Mouse (Mus musculus) hindbrain, embryonic 14.5 days (tissue): Measurements from ENCODE around the gene Rhot2. TPM values are rescaled to one million over a fixed set of nuclear protein-coding genes. Genes with fewer than 3 reads are reported as not detected.
"Not testable (repeated sequence)": the region's sequence is repeated elsewhere in the genome, so short reads cannot be mapped to it uniquely, and the experiment has no call there.

Experiments
- ATAC-seq: fragments of 200-750 bp; cut with Nextera tagmentation; 2 replicates; pipeline ENCODE4 v1.8.0; 2017; ENCODE audit warnings: moderate number of reproducible peaks, mild to moderate bottlenecking, moderate TSS enrichment, moderate library complexity; ENCODE audit not compliant: low FRiP score
- DNase-seq: peaks from one replicate; pipeline ENCODE4 v3.0.0-alpha.2; 2015; ENCODE audit warnings: low spot score
- H3K27ac ChIP-seq: fragments of 300-500 bp; sonication (generic); 2 replicates; pipeline ENCODE4 v1.5.1; 2014; ENCODE audit warnings: mild to moderate bottlenecking, moderate library complexity
- H3K27me3 ChIP-seq: fragments of 300-500 bp; sonication (generic); 2 replicates; pipeline ENCODE4 v1.6.1; 2014; ENCODE audit warnings: mild to moderate bottlenecking, low read length, mixed read lengths; ENCODE audit not compliant: control insufficient read depth, insufficient read depth
- H3K36me3 ChIP-seq: fragments of 300-500 bp; sonication (generic); replicated peaks from 2 replicates; pipeline ENCODE4 v1.6.1; 2014; ENCODE audit not compliant: control insufficient read depth, insufficient read depth
- H3K4me1 ChIP-seq: fragments of 300-500 bp; sonication (generic); replicated peaks from 2 replicates; pipeline ENCODE4 v1.6.1; 2014; ENCODE audit warnings: antibody characterized with exemption, low read length, mixed read lengths; ENCODE audit not compliant: control insufficient read depth, insufficient read depth
- H3K4me2 ChIP-seq: fragments of 300-500 bp; sonication (generic); replicated peaks from 2 replicates; pipeline ENCODE4 v1.6.1; 2014; ENCODE audit warnings: mild to moderate bottlenecking, moderate library complexity
- H3K4me3 ChIP-seq: fragments of 300-500 bp; sonication (generic); replicated peaks from 2 replicates; pipeline ENCODE4 v1.5.1; 2014; ENCODE audit warnings: mild to moderate bottlenecking, low read length
- H3K9ac ChIP-seq: fragments of 300-500 bp; sonication (generic); 2 replicates; pipeline ENCODE4 v1.6.1; 2014
- H3K9me3 ChIP-seq: fragments of 300-500 bp; sonication (generic); 2 replicates; pipeline ENCODE4 v1.6.1; 2016; ENCODE audit warnings: low read length; ENCODE audit not compliant: control insufficient read depth
- WGBS: fragments of 180-500 bp; shearing (Covaris S2); extraction: QIAGEN DNeasy Blood & Tissue Kit; methylation state at CpG from one replicate; pipeline ENCODE4 v1.1.7; 2014; 5-methylcytosine and 5-hydroxymethylcytosine counted together
- polyA plus RNA-seq: library from polyadenylated mRNA; unstranded; fragments of >200 nt; fragmentation: Nextera tagmentation; extraction: Ambion mirVana; gene quantifications from 2 replicates; pipeline ENCODE4 v1.2.1, GENCODE M21; 2014

Rhot2 gene
- polyA plus RNA-seq, 1 experiment from 2014 or later: 9.9 TPM

DNA sequence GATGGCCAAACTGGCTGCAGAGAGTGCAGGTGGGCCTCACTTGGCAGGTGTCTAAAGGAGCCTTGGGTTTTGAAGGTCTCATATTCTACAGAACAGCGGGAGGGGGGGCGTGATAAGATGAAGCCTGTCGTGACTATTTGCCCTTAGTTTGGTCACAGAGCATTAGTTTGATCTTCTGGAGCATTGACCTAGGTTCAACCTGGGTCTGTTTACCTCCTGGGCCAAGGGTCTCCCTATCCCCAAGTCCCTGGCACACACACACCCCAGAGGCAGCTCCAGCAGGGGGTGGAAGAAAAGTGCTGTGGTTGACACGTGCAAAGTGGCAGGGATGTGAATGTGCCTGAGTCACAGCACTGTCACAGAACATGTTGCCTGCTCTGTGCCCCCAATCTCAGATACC is 33.8 kb downstream of the Rhot2 start:
- H3K4me1 ChIP-seq: peaks cover 31% of the 10 kb centered on the region
- no peaks in the 10 kb centered on the region for H3K36me3 ChIP-seq
- ATAC-seq (no peak), DNase-seq (no peak)
- 80% methylated on average over 4 of the region's 4 CpGs for WGBS
- peak overlapping the region; percentile 97; the same call in 1 of the 2 replicates for H3K4me3 ChIP-seq
- H3K27ac ChIP-seq: no peak overlapping the region
- peak overlapping the region; percentile 99 for H3K4me2 ChIP-seq
- H3K9me3 ChIP-seq: no peaks in the 10 kb centered on the region
- H3K27me3 ChIP-seq: no peaks in the 10 kb centered on the region
- peak overlapping the region; percentile 99; the same call in 1 of the 2 replicates for H3K9ac ChIP-seq

GRCm38 (mm10) chr17:25809606-25810340 is 34.9 kb downstream of the Rhot2 start:
- Histone ChIP-seq H3K27me3 (no peaks in the 10 kb centered on the region), H3K27ac (peak overlapping the region; percentile 99), H3K4me1 (peaks cover 31% of the 10 kb centered on the region), H3K4me2 (peak overlapping the region; percentile 99), H3K9me3 (no peaks in the 10 kb centered on the region), H3K4me3 (peak overlapping the region; percentile 97), H3K9ac (peak overlapping the region; percentile 99), H3K36me3 (no peaks in the 10 kb centered on the region)
- WGBS: 3% methylated on average over 24 of the region's 25 CpGs
- DNase-seq (no peak), ATAC-seq (peak; percentile 41)

GRCm38 (mm10) chr17:25808789-25809605 is 35.7 kb downstream of the Rhot2 start, which contains the start of gene Fbxl16:
Gene Fbxl16 (plus strand): TSS chr17:25809085.
- peak within 1 kb of the TSS; percentile 99 for H3K27ac ChIP-seq
- peak within 1 kb of the TSS; percentile 99 for H3K4me2 ChIP-seq
- peak; percentile 88 for ATAC-seq
- H3K36me3 ChIP-seq: no peaks in the 10 kb centered on the region
- DNase-seq: peak; percentile 92
- peak within 1 kb of the TSS; percentile 99 for H3K9ac ChIP-seq
- no peaks in the 10 kb centered on the region for H3K9me3 ChIP-seq
- WGBS: under 1% methylated on average over 58 of the region's 100 CpGs
- peaks cover 33% of the 10 kb centered on the region for H3K4me1 ChIP-seq
- H3K27me3 ChIP-seq: no peaks in the 10 kb centered on the region
- H3K4me3 ChIP-seq: peak within 1 kb of the TSS; percentile 97

- 24% methylated on average over 5 of the region's 5 CpGs for WGBS
- Histone ChIP-seq H3K27me3 (no peaks in the 10 kb centered on the region), H3K27ac (peak overlapping the region; percentile 99), H3K4me3 (peak overlapping the region; percentile 97), H3K9me3 (no peaks in the 10 kb centered on the region), H3K9ac (peak overlapping the region; percentile 99), H3K36me3 (no peaks in the 10 kb centered on the region), H3K4me1 (peaks cover 36% of the 10 kb centered on the region), H3K4me2 (peak overlapping the region; percentile 99)
- DNase-seq: no peak
- no peak for ATAC-seq
Observed at GRCm38 (mm10) chr17:25808028-25808427, 36.6 kb downstream of the Rhot2 start.

- 49% methylated on average over 2 of the region's 2 CpGs for WGBS
Observed at GRCm38 (mm10) chr17:25807452-25807851, 37.2 kb downstream of the Rhot2 start.

GRCm38 (mm10) chr17:25806507-25806906 is 38.1 kb downstream of the Rhot2 start:
- Histone ChIP-seq H3K36me3 (no peaks in the 10 kb centered on the region), H3K4me3 (no peak overlapping the region), H3K9ac (no peak overlapping the region), H3K4me2 (no peak overlapping the region), H3K9me3 (no peaks in the 10 kb centered on the region), H3K4me1 (peaks cover 45% of the 10 kb centered on the region), H3K27me3 (no peaks in the 10 kb centered on the region), H3K27ac (no peak overlapping the region)
- DNase-seq (no peak), ATAC-seq (no peak)
- WGBS: 83% methylated on average over 4 of the region's 4 CpGs

More at GRCm38 (mm10) chr17:25807452-25807851, 37.2 kb downstream of the Rhot2 start:
- ATAC-seq, H3K4me2 ChIP-seq, H3K36me3 ChIP-seq, H3K27me3 ChIP-seq, DNase-seq, H3K27ac ChIP-seq, H3K9me3 ChIP-seq, H3K4me3 ChIP-seq, H3K9ac ChIP-seq: not testable (repeated sequence)
- H3K4me1 ChIP-seq: peaks cover 39% of the 10 kb centered on the region

DNA sequence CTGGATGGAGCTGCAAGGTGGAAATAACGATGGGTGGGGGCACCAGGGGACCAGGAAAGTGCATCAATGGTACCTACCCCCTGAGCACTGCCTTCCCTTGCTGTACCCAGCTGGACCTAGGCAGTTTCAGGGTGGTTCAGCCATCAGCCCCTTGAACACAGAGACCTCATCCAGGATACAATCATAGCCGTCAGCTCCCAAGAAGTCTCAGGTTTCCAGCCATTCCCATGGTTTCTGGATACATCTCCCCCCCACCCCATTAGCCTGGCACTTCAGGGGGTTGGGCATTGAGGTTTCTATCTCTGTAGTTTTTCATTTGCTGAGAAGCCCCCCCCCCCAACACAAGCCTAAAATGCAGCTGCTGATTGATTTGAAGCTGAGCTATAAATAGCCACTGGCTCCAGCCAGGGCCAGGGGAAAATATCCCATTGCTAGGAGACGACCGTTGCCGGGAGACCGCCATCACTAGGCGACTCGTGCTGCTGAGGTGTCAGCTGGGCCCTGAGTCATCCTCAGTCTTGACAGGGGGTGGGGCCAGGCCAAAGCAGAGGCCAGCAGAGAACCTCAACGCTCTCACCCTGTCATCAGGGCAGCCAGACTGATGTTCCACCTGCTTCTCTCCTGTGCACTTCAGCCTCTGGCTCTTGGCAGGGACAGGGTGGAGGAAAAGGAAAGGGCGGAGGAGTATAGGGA is 41.7 kb downstream of the Rhot2 start:
- Histone ChIP-seq H3K4me3 (no peak overlapping the region), H3K27ac (peak overlapping the region; percentile 90), H3K9me3 (no peaks in the 10 kb centered on the region), H3K36me3 (no peaks in the 10 kb centered on the region), H3K27me3 (no peaks in the 10 kb centered on the region), H3K4me2 (peak overlapping the region; percentile 36), H3K4me1 (peaks cover 24% of the 10 kb centered on the region), H3K9ac (peak overlapping the region; percentile 43)
- 9% methylated on average over 10 of the region's 10 CpGs for WGBS
- DNase-seq: peak; percentile 81
- peak; percentile 85 for ATAC-seq

- Histone ChIP-seq H3K27ac (no peak overlapping the region), H3K4me3 (no peak overlapping the region), H3K4me1 (peaks cover 31% of the 10 kb centered on the region), H3K36me3 (no peaks in the 10 kb centered on the region), H3K4me2 (no peak overlapping the region), H3K9me3 (no peaks in the 10 kb centered on the region), H3K9ac (no peak overlapping the region), H3K27me3 (no peaks in the 10 kb centered on the region)
- peak; percentile 82 for DNase-seq
- 10% methylated on average over 6 of the region's 6 CpGs for WGBS
- no peak for ATAC-seq
Observed at GRCm38 (mm10) chr17:25801029-25801428, 43.6 kb downstream of the Rhot2 start.

DNA sequence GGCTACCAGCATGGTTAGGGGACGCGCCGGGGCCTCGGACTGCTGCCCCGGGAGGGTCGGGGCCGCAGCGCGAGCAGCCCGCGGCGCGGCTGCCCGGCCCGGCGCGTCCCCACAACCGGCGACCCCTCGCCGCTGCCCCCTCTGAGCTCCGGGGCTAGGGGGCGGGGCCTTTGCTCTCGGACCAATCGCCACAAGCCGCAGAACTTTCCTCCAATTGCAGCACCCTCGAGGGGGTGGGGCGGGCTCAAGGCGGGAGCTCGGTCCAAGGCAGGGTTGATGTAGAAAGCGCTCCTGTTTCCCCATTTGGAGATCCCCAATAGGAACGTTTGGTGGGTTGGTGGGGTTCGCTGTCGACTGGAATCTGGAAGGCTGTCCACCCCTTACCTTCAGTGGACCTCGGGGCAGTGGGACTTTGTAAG is 47.7 kb downstream of the Rhot2 start, which contains the start of gene Metrn:
TSS of gene Metrn (minus strand) at position 186 of the 419 bp plus-strand sequence.
- no peaks in the 10 kb centered on the region for H3K27me3 ChIP-seq
- 0% methylated on average over 35 of the region's 35 CpGs for WGBS
- no peaks in the 10 kb centered on the region for H3K9me3 ChIP-seq
- DNase-seq: peak; percentile 72
- H3K4me2 ChIP-seq: peak within 1 kb of the TSS; percentile 70
- peak within 1 kb of the TSS; percentile 49 for H3K4me3 ChIP-seq
- H3K36me3 ChIP-seq: no peaks in the 10 kb centered on the region
- peak within 1 kb of the TSS; percentile 47 for H3K9ac ChIP-seq
- ATAC-seq: peak; percentile 63
- H3K27ac ChIP-seq: peak within 1 kb of the TSS; percentile 62
- H3K4me1 ChIP-seq: peaks cover 20% of the 10 kb centered on the region
